Mouse (Mus musculus): Measurements from ENCODE around the gene Cbx1. TPM values are rescaled to one million over a fixed set of nuclear protein-coding genes. Genes with fewer than 3 reads are reported as not detected.
A peak's percentile ranks its signal among the peaks of the same experiment; 100 is the strongest.
"Not testable (repeated sequence)": the region's sequence is repeated elsewhere in the genome, so short reads cannot be mapped to it uniquely, and the experiment has no call there.

Cbx1 gene
- polyA plus RNA-seq, 1 experiment from 2014 or later, result 80.2 TPM

- ATAC-seq (ENCODE audit: low read depth) (peak; percentile 99), DNase-seq (ENCODE audit: low spot score) (peak; percentile 98)
- Histone ChIP-seq H3K4me1 (ENCODE audit: control insufficient read depth, insufficient read depth, low read length) (peaks cover 9% of the 10 kb centered on the region; the same call in 1 of the 2 replicates), H3K4me3 (ENCODE audit: low read depth, low read length) (peak within 1 kb of the TSS; percentile 64), H3K36me3 (ENCODE audit: control insufficient read depth, insufficient read depth, low read length) (peaks cover 10% of the 10 kb centered on the region; the same call in 1 of the 2 replicates), H3K9ac (ENCODE audit: low read depth, low read length) (peak within 1 kb of the TSS; percentile 63), H3K27me3 (replicated peaks; ENCODE audit: control insufficient read depth, insufficient read depth, low read length) (no peaks in the 10 kb centered on the region), H3K4me2 (ENCODE audit: low read depth, low read length) (peak within 1 kb of the TSS; percentile 79), H3K27ac (replicated peaks; ENCODE audit: low read depth, low read length) (peak within 1 kb of the TSS; percentile 87), H3K9me3 (ENCODE audit: control insufficient read depth, low read length) (no peaks in the 10 kb centered on the region)
- WGBS, result 1% methylated on average over 52 of the region's 59 CpGs
Measured at GRCm38 (mm10) chr11:96776968-96777962, 11.7 kb upstream of the Cbx1 start, which contains the start of gene Snx11. Gene Snx11, minus strand, starts transcription at chr11:96777559.

- H3K9me3 ChIP-seq (ENCODE audit: control insufficient read depth, low read length); H3K27me3 ChIP-seq (replicated peaks; ENCODE audit: control insufficient read depth, insufficient read depth, low read length); DNase-seq (ENCODE audit: low spot score); H3K4me1 ChIP-seq (ENCODE audit: control insufficient read depth, insufficient read depth, low read length); ATAC-seq (ENCODE audit: low read depth); H3K36me3 ChIP-seq (ENCODE audit: control insufficient read depth, insufficient read depth, low read length): not testable (repeated sequence)
- Histone ChIP-seq H3K27ac (replicated peaks; ENCODE audit: low read depth, low read length) (peak overlapping the region; percentile 87), H3K4me2 (ENCODE audit: low read depth, low read length) (peak overlapping the region; percentile 79), H3K9ac (ENCODE audit: low read depth, low read length) (peak overlapping the region; percentile 63), H3K4me3 (ENCODE audit: low read depth, low read length) (peak overlapping the region; percentile 64)
- 70% methylated on average over 10 of the region's 10 CpGs for WGBS
Measured at GRCm38 (mm10) chr11:96778061-96778627, 10.8 kb upstream of the Cbx1 start.

GRCm38 (mm10) chr11:96780306-96780705, 8.6 kb upstream of the Cbx1 start:
- Histone ChIP-seq H3K36me3 (ENCODE audit: control insufficient read depth, insufficient read depth, low read length) (no peaks in the 10 kb centered on the region), H3K4me3 (ENCODE audit: low read depth, low read length) (no peak overlapping the region), H3K27ac (replicated peaks; ENCODE audit: low read depth, low read length) (no peak overlapping the region), H3K27me3 (replicated peaks; ENCODE audit: control insufficient read depth, insufficient read depth, low read length) (no peaks in the 10 kb centered on the region), H3K4me2 (ENCODE audit: low read depth, low read length) (no peak overlapping the region), H3K9ac (ENCODE audit: low read depth, low read length) (no peak overlapping the region), H3K4me1 (ENCODE audit: control insufficient read depth, insufficient read depth, low read length) (peaks cover 9% of the 10 kb centered on the region; the same call in 1 of the 2 replicates), H3K9me3 (ENCODE audit: control insufficient read depth, low read length) (no peaks in the 10 kb centered on the region)
- DNase-seq (ENCODE audit: low spot score) (no peak), ATAC-seq (ENCODE audit: low read depth) (no peak)
- WGBS, result 78% methylated on average over 5 of the region's 5 CpGs

- no peak overlapping the region for H3K4me3 ChIP-seq (ENCODE audit: low read depth, low read length)
- H3K9ac ChIP-seq (ENCODE audit: low read depth, low read length), result no peak overlapping the region
- H3K36me3 ChIP-seq (ENCODE audit: control insufficient read depth, insufficient read depth, low read length), result no peaks in the 10 kb centered on the region
- H3K4me2 ChIP-seq (ENCODE audit: low read depth, low read length), result no peak overlapping the region
- ATAC-seq (ENCODE audit: low read depth) (no peak), DNase-seq (ENCODE audit: low spot score) (no peak)
- no peak overlapping the region for H3K27ac ChIP-seq (replicated peaks; ENCODE audit: low read depth, low read length)
- H3K27me3 ChIP-seq (replicated peaks; ENCODE audit: control insufficient read depth, insufficient read depth, low read length), result no peaks in the 10 kb centered on the region
- WGBS, result 77% methylated on average over 2 of the region's 2 CpGs
- no peaks in the 10 kb centered on the region for H3K9me3 ChIP-seq (ENCODE audit: control insufficient read depth, low read length)
- peaks cover 6% of the 10 kb centered on the region; the same call in 1 of the 2 replicates for H3K4me1 ChIP-seq (ENCODE audit: control insufficient read depth, insufficient read depth, low read length)
Measured at GRCm38 (mm10) chr11:96781425-96781824, 7.5 kb upstream of the Cbx1 start.

GRCm38 (mm10) chr11:96784847-96785246, 4.1 kb upstream of the Cbx1 start:
- H3K27ac ChIP-seq (replicated peaks; ENCODE audit: low read depth, low read length); ATAC-seq (ENCODE audit: low read depth); DNase-seq (ENCODE audit: low spot score); H3K9ac ChIP-seq (ENCODE audit: low read depth, low read length); H3K9me3 ChIP-seq (ENCODE audit: control insufficient read depth, low read length); H3K27me3 ChIP-seq (replicated peaks; ENCODE audit: control insufficient read depth, insufficient read depth, low read length); H3K4me3 ChIP-seq (ENCODE audit: low read depth, low read length); H3K4me2 ChIP-seq (ENCODE audit: low read depth, low read length); H3K36me3 ChIP-seq (ENCODE audit: control insufficient read depth, insufficient read depth, low read length); H3K4me1 ChIP-seq (ENCODE audit: control insufficient read depth, insufficient read depth, low read length): not testable (repeated sequence)
- 16% methylated on average over 7 of the region's 7 CpGs for WGBS

GRCm38 (mm10) chr11:96786731-96787450, 2.0 kb upstream of the Cbx1 start:
- Histone ChIP-seq H3K36me3 (ENCODE audit: control insufficient read depth, insufficient read depth, low read length) (no peaks in the 10 kb centered on the region), H3K27me3 (replicated peaks; ENCODE audit: control insufficient read depth, insufficient read depth, low read length) (no peaks in the 10 kb centered on the region), H3K4me2 (ENCODE audit: low read depth, low read length) (no peak overlapping the region), H3K4me1 (ENCODE audit: control insufficient read depth, insufficient read depth, low read length) (peaks cover 15% of the 10 kb centered on the region), H3K4me3 (ENCODE audit: low read depth, low read length) (no peak overlapping the region), H3K9ac (ENCODE audit: low read depth, low read length) (no peak overlapping the region), H3K9me3 (ENCODE audit: control insufficient read depth, low read length) (no peaks in the 10 kb centered on the region), H3K27ac (replicated peaks; ENCODE audit: low read depth, low read length) (no peak overlapping the region)
- no peak for ATAC-seq (ENCODE audit: low read depth)
- 25% methylated on average over 9 of the region's 9 CpGs for WGBS
- no peak for DNase-seq (ENCODE audit: low spot score)

- 8% methylated on average over 5 of the region's 5 CpGs for WGBS
- peak overlapping the region; percentile 91 for H3K9ac ChIP-seq (ENCODE audit: low read depth, low read length)
- no peaks in the 10 kb centered on the region for H3K27me3 ChIP-seq (replicated peaks; ENCODE audit: control insufficient read depth, insufficient read depth, low read length)
- no peaks in the 10 kb centered on the region for H3K36me3 ChIP-seq (ENCODE audit: control insufficient read depth, insufficient read depth, low read length)
- peak overlapping the region; percentile 82 for H3K4me2 ChIP-seq (ENCODE audit: low read depth, low read length)
- H3K27ac ChIP-seq (replicated peaks; ENCODE audit: low read depth, low read length), result peak overlapping the region; percentile 94; the same call in 1 of the 2 replicates
- peak overlapping the region; percentile 79 for H3K4me3 ChIP-seq (ENCODE audit: low read depth, low read length)
- ATAC-seq (ENCODE audit: low read depth), result no peak
- H3K4me1 ChIP-seq (ENCODE audit: control insufficient read depth, insufficient read depth, low read length), result peaks cover 20% of the 10 kb centered on the region
- DNase-seq (ENCODE audit: low spot score), result no peak
- no peaks in the 10 kb centered on the region for H3K9me3 ChIP-seq (ENCODE audit: control insufficient read depth, low read length)
Measured at GRCm38 (mm10) chr11:96789990-96790389, 1.1 kb downstream of the Cbx1 start.

GRCm38 (mm10) chr11:96790681-96791080, 1.8 kb downstream of the Cbx1 start:
- Histone ChIP-seq H3K9ac (ENCODE audit: low read depth, low read length) (peak overlapping the region; percentile 35; the same call in 1 of the 2 replicates), H3K4me3 (ENCODE audit: low read depth, low read length) (peak overlapping the region; percentile 79), H3K27me3 (replicated peaks; ENCODE audit: control insufficient read depth, insufficient read depth, low read length) (no peaks in the 10 kb centered on the region), H3K9me3 (ENCODE audit: control insufficient read depth, low read length) (no peaks in the 10 kb centered on the region), H3K4me1 (ENCODE audit: control insufficient read depth, insufficient read depth, low read length) (peaks cover 20% of the 10 kb centered on the region), H3K36me3 (ENCODE audit: control insufficient read depth, insufficient read depth, low read length) (peaks cover 6% of the 10 kb centered on the region), H3K27ac (replicated peaks; ENCODE audit: low read depth, low read length) (no peak overlapping the region), H3K4me2 (ENCODE audit: low read depth, low read length) (peak overlapping the region; percentile 82)
- WGBS, result 0% methylated on average over 1 of the region's 1 CpGs
- DNase-seq (ENCODE audit: low spot score) (no peak), ATAC-seq (ENCODE audit: low read depth) (no peak)

Measured in embryonic facial prominence, embryonic 14.5 days (tissue).